Mouse (Mus musculus): ENCODE measurements around the gene Krt79.
A peak's percentile ranks its signal among the peaks of the same experiment; 100 is the strongest.

The Krt79 gene

DNA sequence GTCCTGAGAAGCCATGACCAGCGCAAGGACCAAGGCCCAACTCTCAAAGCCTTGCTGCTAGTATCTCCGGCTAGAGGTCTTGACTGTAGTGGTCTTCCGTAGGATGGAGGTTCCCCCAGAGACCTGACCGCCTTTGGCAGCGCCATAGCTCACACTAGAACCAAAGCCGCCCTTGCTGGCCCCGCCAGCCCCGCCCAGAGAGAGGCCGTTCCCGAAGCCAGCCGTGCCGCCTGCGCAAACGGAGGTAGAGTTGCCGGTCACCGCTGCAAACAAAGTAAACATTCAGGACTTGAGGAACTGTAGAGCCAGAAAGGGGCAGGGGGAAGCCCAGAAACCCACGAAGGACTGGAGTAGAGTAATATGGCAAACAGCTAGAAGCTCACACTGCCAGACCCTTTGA is 10.5 kb downstream of the Krt79 start:
- DNase-seq = peak; percentile 68 to 70

- DNase-seq = peak in 1 of 2 experiments; percentile 32
Measured at GRCm38 (mm10) chr15:101929087-101929486, 11.0 kb downstream of the Krt79 start.

- peak; percentile 41 to 50 for DNase-seq
Measured at GRCm38 (mm10) chr15:101927340-101928080, 12.6 kb downstream of the Krt79 start.

- no peak for DNase-seq
Measured at GRCm38 (mm10) chr15:101925041-101925440, 15.1 kb downstream of the Krt79 start.

DNA sequence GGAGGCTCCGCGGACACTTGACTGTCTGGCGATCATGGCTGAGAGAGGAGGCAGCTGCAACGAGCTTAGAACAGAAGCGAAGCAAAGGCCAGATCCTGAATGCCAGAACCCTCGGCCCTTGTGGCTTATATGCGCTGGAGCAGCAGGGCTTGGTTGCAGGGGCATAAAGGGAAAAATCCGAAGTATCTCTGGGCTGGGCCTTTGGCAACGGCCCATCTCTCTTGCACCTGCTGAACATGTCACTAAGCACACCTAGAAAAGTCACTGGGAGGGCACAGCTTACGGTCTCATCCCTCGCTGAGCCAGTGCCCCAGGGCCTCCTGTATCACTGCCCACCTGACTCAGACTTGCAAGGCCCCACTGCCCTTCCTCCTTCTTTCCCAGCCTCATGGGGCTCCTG is 15.5 kb downstream of the Krt79 start, which contains the start of gene Krt4:
Krt4 (minus strand) TSS at position 101 of the 400 bp plus-strand sequence.
- no peak for DNase-seq

DNA sequence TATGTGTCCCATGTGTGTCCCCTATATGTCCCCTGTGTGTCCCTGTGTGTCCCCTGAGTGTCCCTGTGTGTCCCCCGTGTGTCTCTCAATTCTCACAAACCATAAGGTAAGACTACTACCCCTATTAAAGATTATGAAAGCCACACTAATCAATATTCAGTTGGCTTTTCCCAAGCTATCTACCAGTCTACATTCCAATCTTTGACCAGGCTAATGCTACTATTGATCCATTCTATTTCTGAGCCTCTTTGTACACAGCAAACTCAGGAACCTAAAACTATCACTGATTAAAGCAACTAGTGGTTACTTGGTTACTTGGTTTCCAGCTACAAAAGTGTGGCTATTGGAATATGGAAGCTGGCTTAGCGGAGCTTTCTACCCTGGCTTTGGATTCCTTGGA is 17.8 kb downstream of the Krt79 start:
- DNase-seq = no peak

DNA sequence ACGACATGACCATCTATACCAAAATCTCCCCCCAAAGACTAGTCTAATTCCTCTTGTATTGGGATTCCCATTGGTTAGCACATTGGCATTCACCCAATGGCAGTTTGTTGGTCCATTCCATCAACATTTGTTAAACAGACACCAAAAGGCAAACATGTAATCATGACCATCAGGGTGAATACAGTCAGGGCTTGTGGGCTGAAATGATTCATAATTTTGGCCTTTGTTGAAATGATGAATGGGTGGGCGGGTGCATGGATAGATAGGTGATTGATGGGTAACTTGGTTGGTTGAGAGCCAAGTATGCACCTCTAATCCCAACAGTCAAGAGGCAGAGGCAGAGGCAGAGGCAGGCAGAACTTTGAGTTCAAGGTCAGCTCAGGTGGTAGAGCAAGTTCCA is 24.1 kb downstream of the Krt79 start:
- no peak for DNase-seq

DNA sequence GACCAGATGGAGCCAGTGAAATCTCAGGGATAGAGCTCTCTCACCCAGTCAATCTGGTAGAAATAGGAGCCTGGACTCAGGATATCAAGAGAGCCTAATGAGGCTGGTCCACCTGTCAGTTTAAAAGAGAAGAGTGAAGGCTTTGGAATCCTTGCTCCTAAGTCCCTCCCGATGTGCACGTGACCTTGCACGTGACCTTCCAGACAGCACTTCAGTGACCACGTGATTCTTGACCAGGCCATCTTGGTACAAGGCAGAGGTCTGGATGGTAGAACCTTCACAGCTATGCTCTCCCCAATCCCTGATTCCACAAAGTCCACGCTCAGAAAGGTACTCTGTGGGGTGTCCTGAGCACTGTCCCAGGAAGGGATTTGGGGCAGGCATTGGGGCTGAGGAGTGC is 35.3 kb downstream of the Krt79 start:
- DNase-seq = no peak

GRCm38 (mm10) chr15:101902171-101903149 is 37.7 kb downstream of the Krt79 start:
- peak in 1 of 2 experiments; percentile 10 for DNase-seq

- no peak for DNase-seq
Measured at GRCm38 (mm10) chr15:101895216-101895615, 44.9 kb downstream of the Krt79 start.

DNA sequence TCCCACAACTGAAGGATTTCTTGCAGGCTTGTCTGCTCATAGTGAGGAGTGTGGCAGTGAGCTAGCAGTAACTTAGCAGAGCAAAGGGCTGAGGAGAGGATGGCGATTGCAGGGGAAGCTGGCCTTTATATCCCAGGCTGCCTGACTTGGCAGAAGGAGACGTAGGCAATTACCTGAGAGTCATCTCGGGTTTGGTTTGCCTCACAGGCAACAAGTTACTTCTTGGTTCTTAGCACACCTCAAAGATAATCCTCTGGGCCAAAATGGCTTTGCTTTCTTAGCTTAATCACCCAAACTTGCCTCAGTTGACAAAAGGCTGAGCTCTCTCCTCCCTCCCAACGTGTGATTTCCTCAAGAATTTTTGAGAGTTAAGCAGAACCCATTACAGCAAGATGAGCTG is 47.3 kb downstream of the Krt79 start, which contains the start of gene Krt76:
Krt76 (minus strand) TSS at position 101 of the 400 bp plus-strand sequence.
- DNase-seq = no peak

DNA sequence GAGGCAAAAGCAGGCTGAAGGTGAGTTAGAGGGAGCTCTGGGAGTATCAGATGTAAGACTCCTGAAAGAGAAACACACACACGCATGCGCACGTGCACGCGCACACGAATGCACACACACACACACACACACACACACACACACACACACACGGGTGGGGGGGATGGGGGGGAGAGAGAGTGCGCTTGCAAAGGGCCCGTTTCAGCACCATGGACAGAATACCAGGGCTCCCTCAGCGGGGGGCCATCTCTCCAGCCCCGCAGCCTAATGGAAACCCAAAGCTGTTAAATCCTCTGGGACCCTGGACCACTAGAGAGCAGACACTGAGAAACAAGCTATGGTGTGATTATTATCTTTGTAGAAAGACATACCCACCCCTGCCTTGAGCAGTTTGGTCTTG is 60.3 kb downstream of the Krt79 start:
- DNase-seq = no peak

Measured in lung, adult 18-20 months (tissue).